Mouse (Mus musculus) embryonic facial prominence, embryonic 13.5 days (tissue): ENCODE results near the gene Sgip1. TPM values are rescaled to one million over a fixed set of nuclear protein-coding genes. Genes with fewer than 3 reads are reported as not detected.

Experiments used
- ATAC-seq: fragments of 200-750 bp; cut with Nextera tagmentation; 2 replicates; pipeline ENCODE4 v1.8.0; 2017; ENCODE audit warnings: low read depth; ENCODE audit not compliant: insufficient number of reproducible peaks, insufficient read depth, low FRiP score, low TSS enrichment
- H3K27ac ChIP-seq: fragments of 300-500 bp; sonication (generic); 2 replicates; pipeline ENCODE4 v1.5.1; 2015; ENCODE audit warnings: moderate library complexity, mild to moderate bottlenecking, inconsistent platforms
- H3K27me3 ChIP-seq: fragments of 300-500 bp; sonication (generic); 2 replicates; pipeline ENCODE4 v1.6.1; 2015; ENCODE audit warnings: mild to moderate bottlenecking, inconsistent platforms
- H3K36me3 ChIP-seq: fragments of 300-500 bp; sonication (generic); 2 replicates; pipeline ENCODE4 v1.6.1; 2015; ENCODE audit warnings: mild to moderate bottlenecking, inconsistent platforms
- H3K4me1 ChIP-seq: fragments of 300-500 bp; sonication (generic); 2 replicates; pipeline ENCODE4 v1.6.1; 2015; ENCODE audit warnings: inconsistent platforms
- H3K4me2 ChIP-seq: fragments of 300-500 bp; sonication (generic); 2 replicates; pipeline ENCODE4 v1.6.1; 2015; ENCODE audit warnings: moderate library complexity, mild to moderate bottlenecking, inconsistent platforms
- H3K4me3 ChIP-seq: fragments of 300-500 bp; sonication (generic); 2 replicates; pipeline ENCODE4 v1.5.1; 2015; ENCODE audit warnings: mild to moderate bottlenecking, inconsistent platforms
- H3K9ac ChIP-seq: fragments of 300-500 bp; sonication (generic); 2 replicates; pipeline ENCODE4 v1.6.1; 2015; ENCODE audit warnings: mild to moderate bottlenecking, inconsistent platforms
- H3K9me3 ChIP-seq: fragments of 300-500 bp; sonication (generic); 2 replicates; pipeline ENCODE4 v1.6.1; 2016; ENCODE audit warnings: inconsistent platforms
- whole genome bisulfite sequencing: fragments of 180-500 bp; shearing (Covaris S2); methylation state at CpG from one replicate; pipeline ENCODE4 v1.1.7; 2015; ENCODE audit warnings: mixed read lengths; 5-methylcytosine and 5-hydroxymethylcytosine counted together
- polyA plus RNA-seq: library from polyadenylated mRNA; unstranded; fragments of >200 nt; fragmentation: Nextera tagmentation; extraction: Ambion mirVana; gene quantifications from 2 replicates; pipeline ENCODE4 v1.2.1, GENCODE M21; 2015

The Sgip1 gene
- polyA plus RNA-seq, 1 experiment from 2014 or later = 13.0 TPM

DNA sequence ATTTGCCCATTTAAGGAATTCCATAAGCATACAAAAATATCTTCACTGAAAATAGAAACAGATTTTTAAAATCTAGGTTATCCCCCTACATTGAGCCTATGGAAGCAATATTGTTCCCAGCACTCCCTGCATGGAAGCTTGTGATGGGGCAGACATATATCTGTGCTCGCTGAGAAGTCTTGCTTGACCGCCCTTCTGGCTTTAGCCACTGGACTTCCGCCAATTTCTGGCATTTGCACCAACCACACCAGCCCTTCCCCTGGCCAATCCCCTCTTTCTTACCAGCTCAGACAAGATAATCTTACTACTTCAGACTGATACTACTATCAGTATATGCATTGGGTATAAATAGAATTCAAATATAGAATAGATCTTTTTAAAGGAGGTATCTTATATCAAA is 172.1 kb downstream of the Sgip1 start:
- Histone ChIP-seq H3K4me2 (no peak overlapping the region), H3K9me3 (no peaks in the 10 kb centered on the region), H3K4me1 (0 out of 2 replicates have a peak, but pooled peaks cover 2% of the 10 kb centered on the region), H3K27ac (no peak overlapping the region), H3K27me3 (no peaks in the 10 kb centered on the region), H3K4me3 (no peak overlapping the region), H3K36me3 (no peaks in the 10 kb centered on the region), H3K9ac (no peak overlapping the region)
- WGBS = 84% methylated on average over 3 of the region's 3 CpGs
- ATAC-seq = no peak

DNA sequence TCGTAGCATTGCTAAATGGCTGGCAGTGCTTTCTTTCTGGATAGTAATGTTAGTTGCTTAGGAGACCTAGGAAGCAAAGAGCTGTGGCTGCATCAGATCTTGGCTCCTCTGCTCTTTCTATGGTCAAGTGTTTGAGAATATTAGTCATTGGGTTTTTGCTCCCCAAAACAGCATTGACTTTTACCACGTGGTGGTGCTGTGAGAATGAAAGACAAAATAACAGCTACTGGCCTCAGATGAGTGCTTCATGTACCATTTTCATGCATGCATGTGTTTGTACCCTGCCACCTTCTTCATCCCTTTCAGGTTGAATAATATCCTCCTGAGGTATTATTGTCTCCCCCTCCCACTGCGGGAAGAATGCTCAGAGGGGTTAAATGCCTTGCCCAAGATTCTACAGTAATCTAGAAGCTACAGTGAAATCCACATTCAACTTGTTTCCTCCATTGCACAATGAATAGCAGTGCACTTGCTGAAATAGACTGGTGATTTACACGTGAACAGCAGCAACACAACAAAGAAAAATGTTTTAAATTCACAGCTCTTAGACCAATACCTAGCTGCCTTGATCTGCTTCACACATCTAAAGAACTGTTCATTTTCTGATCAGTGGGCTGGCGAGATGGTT is 172.7 kb downstream of the Sgip1 start:
- no peak for ATAC-seq
- Histone ChIP-seq H3K9ac (no peak overlapping the region), H3K9me3 (no peaks in the 10 kb centered on the region), H3K4me1 (0 out of 2 replicates have a peak, but pooled peaks cover 2% of the 10 kb centered on the region), H3K27ac (no peak overlapping the region), H3K27me3 (no peaks in the 10 kb centered on the region), H3K4me2 (no peak overlapping the region), H3K4me3 (no peak overlapping the region), H3K36me3 (no peaks in the 10 kb centered on the region)
- WGBS = 70% methylated on average over 5 of the region's 5 CpGs

DNA sequence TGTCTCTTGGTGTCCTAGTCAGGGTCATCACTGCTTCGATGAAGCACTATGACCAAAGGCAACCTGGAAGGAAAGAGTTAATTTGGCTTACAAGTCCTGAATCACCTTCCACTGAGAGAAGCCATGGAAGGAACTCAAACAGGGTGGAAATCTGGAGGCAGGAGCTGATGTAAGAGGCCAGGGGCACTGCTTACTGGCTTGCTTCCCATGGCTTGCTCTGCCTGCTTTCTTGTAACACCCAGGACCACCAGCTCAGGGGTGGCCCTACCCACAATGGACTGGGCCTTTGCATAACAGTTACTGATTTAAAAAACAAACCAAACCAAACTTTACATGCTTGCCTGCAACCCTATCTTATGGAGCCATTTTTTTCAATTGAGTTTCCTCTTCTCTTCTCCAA is 177.1 kb downstream of the Sgip1 start:
- Histone ChIP-seq H3K9me3 (no peaks in the 10 kb centered on the region), H3K4me2 (no peak overlapping the region), H3K36me3 (no peaks in the 10 kb centered on the region), H3K4me3 (no peak overlapping the region), H3K27ac (no peak overlapping the region), H3K27me3 (no peaks in the 10 kb centered on the region), H3K4me1 (no peaks in the 10 kb centered on the region), H3K9ac (no peak overlapping the region)
- WGBS = 96% methylated on average over 1 of the region's 1 CpGs
- ATAC-seq = no peak

DNA sequence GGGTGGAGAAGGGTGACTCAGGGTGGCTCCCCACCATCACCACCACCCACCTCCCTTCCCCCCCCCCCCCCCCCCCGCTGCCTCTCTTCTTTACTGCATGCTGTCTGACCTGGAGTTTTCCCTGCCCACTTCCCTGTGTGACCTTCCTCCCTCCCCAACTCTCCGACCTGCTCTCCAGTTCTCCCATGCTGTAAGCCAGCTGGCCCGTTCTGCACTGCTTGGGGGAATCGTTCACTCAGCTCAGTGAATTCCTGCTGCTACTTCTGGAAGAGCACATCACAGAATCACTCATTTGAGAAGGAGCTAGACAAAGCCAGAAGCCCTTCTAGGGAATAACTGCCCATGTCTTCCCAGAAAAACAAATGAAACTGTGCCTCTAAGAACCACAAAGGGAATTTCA is 188.4 kb downstream of the Sgip1 start:
- H3K4me2 ChIP-seq = no peak overlapping the region
- no peak overlapping the region for H3K4me3 ChIP-seq
- no peak overlapping the region for H3K9ac ChIP-seq
- H3K36me3 ChIP-seq = no peaks in the 10 kb centered on the region
- H3K9me3 ChIP-seq = no peaks in the 10 kb centered on the region
- no peaks in the 10 kb centered on the region for H3K27me3 ChIP-seq
- H3K27ac ChIP-seq = no peak overlapping the region
- WGBS = 29% methylated on average over 3 of the region's 4 CpGs
- no peak for ATAC-seq
- no peaks in the 10 kb centered on the region for H3K4me1 ChIP-seq

DNA sequence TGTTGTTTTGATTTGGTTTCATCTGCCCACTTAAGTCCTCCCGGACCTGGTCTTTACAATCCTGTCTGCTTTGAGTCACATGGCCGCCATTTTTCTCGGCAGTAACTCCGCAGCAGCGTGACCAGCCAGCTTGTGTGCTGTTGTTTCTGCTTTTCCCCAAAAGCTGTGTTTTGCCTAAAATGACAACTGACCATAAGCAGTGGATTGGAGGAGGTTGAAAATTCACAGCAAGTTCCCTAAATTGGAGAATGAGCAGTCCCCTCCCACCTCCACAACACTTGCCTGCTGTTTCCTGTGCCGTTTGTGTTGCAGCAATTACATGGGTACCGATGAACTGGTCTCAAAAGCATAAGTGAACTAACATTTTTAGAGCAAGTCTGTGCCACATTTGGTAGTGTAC is 189.6 kb downstream of the Sgip1 start:
- Histone ChIP-seq H3K9me3 (no peaks in the 10 kb centered on the region), H3K36me3 (no peaks in the 10 kb centered on the region), H3K9ac (no peak overlapping the region), H3K27ac (no peak overlapping the region), H3K4me3 (no peak overlapping the region), H3K4me1 (no peaks in the 10 kb centered on the region), H3K27me3 (no peaks in the 10 kb centered on the region), H3K4me2 (no peak overlapping the region)
- ATAC-seq = no peak
- 74% methylated on average over 7 of the region's 7 CpGs for WGBS

DNA sequence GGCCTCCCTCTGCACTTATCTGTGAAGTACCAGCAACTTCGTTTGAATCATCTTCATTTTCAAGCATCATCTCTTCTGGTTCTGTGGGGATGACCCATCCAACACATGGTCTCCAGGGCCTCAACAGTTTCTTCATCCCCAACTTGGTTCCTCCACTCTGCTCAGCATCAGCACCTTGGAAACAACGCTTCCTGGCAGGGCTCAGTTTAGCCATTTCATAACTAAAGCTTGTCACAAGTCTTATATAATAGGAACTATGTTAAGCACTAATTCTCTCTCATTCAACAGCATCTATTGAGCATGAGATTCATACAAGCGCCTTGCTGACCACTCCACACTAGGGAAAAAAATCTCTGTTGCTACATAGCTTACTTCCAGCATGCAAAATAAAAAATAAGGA is 199.2 kb downstream of the Sgip1 start:
- Histone ChIP-seq H3K36me3 (no peaks in the 10 kb centered on the region), H3K27me3 (no peaks in the 10 kb centered on the region), H3K27ac (no peak overlapping the region), H3K9ac (no peak overlapping the region), H3K4me1 (no peaks in the 10 kb centered on the region), H3K4me3 (no peak overlapping the region), H3K9me3 (no peaks in the 10 kb centered on the region), H3K4me2 (no peak overlapping the region)
- ATAC-seq = no peak
- WGBS = 76% methylated on average over 3 of the region's 3 CpGs

DNA sequence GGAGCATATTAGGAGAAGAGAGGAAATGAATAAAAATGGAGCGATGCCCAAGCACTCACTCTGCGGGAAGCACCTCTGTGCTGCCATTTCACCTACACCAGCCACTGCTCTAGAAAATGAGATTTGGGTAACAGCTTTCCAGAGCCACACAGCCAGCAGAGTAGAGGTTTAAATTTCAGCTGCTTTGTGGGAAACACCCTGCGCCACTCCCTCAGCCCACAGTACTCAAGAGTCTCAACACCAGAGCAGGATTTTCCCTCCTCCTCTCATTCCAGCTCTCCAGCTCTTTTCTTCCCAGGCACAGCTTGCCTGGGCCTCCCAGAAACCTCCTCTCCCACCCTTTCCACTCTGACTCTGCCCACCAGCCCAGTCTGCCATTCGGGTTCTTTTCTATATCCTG is 199.6 kb downstream of the Sgip1 start:
- Histone ChIP-seq H3K36me3 (no peaks in the 10 kb centered on the region), H3K27me3 (no peaks in the 10 kb centered on the region), H3K4me1 (no peaks in the 10 kb centered on the region), H3K27ac (no peak overlapping the region), H3K9ac (no peak overlapping the region), H3K9me3 (no peaks in the 10 kb centered on the region), H3K4me3 (no peak overlapping the region), H3K4me2 (no peak overlapping the region)
- WGBS = 73% methylated on average over 4 of the region's 4 CpGs
- ATAC-seq = no peak

DNA sequence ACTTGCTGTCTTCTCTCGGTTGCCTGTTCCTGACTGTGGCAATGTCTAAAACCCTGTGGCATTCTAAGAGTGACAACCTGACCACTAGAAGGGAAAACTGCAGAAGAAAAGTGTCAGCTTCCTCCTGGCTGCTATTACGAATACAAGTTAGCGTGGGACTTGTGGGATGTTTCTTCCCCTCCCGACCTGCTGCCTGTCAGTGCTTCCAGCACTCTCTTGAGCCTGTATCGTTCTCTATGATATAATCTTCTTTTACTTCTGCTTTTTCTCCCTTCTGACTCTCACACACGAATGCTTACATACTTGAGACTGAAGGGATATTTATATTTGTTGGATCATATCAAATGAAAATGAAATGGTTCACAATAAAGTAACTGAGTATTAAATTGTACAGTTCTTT is 203.2 kb downstream of the Sgip1 start:
- no peak overlapping the region for H3K9ac ChIP-seq
- H3K4me3 ChIP-seq = no peak overlapping the region
- H3K9me3 ChIP-seq = no peaks in the 10 kb centered on the region
- no peaks in the 10 kb centered on the region for H3K36me3 ChIP-seq
- no peaks in the 10 kb centered on the region for H3K4me1 ChIP-seq
- no peaks in the 10 kb centered on the region for H3K27me3 ChIP-seq
- ATAC-seq = no peak
- H3K27ac ChIP-seq = no peak overlapping the region
- H3K4me2 ChIP-seq = no peak overlapping the region
- WGBS = 66% methylated on average over 6 of the region's 6 CpGs

DNA sequence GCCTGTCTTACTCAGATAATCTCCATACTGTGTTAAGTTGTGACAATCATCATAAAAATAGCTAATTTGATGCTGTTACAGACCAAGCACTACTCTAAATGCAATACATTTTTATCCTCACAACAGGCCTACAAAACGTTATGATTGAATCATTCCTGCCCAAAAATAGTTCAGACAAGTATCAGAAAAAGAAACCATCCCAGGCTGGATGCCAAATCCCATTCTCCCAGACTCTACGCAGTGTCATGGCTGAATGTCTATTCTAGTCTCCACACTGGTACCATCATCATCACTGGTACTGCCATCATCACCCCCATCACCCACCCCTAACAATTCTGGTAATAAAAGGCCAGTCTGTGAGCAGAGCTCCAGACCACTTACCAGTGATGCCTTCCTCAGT is 211.4 kb downstream of the Sgip1 start:
- Histone ChIP-seq H3K36me3 (no peaks in the 10 kb centered on the region), H3K9me3 (no peaks in the 10 kb centered on the region), H3K4me1 (no peaks in the 10 kb centered on the region), H3K4me2 (no peak overlapping the region), H3K9ac (no peak overlapping the region), H3K27me3 (no peaks in the 10 kb centered on the region), H3K4me3 (no peak overlapping the region), H3K27ac (no peak overlapping the region)
- 75% methylated on average over 2 of the region's 2 CpGs for WGBS
- ATAC-seq = no peak

DNA sequence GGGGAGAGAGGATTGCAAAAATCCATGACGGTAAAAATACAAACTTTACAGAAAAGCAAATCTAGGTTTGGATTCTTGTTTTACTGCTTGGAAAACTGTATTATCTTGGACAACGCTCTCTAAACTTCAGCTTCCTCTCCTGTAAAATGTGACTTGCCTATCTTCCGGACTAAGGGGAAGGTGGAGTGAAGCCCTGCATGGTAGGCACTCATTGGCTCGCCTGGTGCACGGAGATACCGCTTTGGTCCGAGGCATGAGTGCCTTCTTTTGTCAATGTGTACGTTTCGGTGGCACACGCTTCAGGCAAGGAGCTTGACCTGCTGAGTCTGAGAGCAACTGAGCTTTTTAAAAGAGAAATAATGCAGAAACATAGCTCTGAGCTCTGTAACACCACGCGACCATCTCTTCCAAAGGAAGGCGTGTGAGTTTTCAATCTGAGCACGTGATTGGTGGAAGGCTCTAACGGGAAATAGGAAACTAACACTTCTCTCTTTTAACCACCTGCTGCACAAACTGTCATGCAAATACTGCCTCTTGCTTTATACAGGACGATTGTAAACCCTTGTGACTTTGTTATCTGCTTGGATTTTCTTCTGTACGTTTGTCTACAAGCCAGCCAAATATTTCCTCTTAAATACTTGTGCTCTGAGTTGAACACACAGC is 214.3 kb downstream of the Sgip1 start:
- no peak for ATAC-seq

DNA sequence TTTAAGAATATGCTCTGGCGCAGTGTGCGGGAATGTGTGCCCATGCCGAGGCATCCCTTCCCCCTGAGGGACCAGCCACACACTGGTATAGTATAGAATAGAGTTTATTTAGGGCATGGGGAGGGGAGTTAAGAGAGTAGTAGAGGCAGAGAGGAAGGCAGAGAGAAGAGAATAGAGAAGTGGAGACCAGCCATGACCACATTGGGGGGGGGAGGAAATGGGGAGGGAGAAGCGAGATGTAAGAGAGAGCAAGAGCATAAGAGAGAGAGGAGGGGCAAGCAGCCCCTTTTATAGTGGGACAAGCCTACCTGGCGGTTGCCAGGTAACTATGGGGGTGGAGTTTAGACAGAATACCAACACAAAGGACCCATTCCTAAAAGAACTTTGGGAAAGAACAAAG is 218.3 kb downstream of the Sgip1 start:
- ATAC-seq = no peak
- no peaks in the 10 kb centered on the region for H3K36me3 ChIP-seq
- H3K27me3 ChIP-seq = no peaks in the 10 kb centered on the region
- no peaks in the 10 kb centered on the region for H3K9me3 ChIP-seq
- WGBS = 81% methylated on average over 5 of the region's 5 CpGs
- H3K4me2 ChIP-seq = no peak overlapping the region
- no peak overlapping the region for H3K27ac ChIP-seq
- no peak overlapping the region for H3K4me3 ChIP-seq
- no peaks in the 10 kb centered on the region for H3K4me1 ChIP-seq
- H3K9ac ChIP-seq = no peak overlapping the region

More for the DNA sequence above, 214.3 kb downstream of the Sgip1 start:
- H3K27ac ChIP-seq = no peak overlapping the region
- no peak overlapping the region for H3K9ac ChIP-seq
- no peaks in the 10 kb centered on the region for H3K9me3 ChIP-seq
- no peaks in the 10 kb centered on the region for H3K4me1 ChIP-seq
- no peaks in the 10 kb centered on the region for H3K27me3 ChIP-seq
- no peak overlapping the region for H3K4me3 ChIP-seq
- H3K4me2 ChIP-seq = no peak overlapping the region
- 68% methylated on average over 17 of the region's 17 CpGs for WGBS
- no peaks in the 10 kb centered on the region for H3K36me3 ChIP-seq

DNA sequence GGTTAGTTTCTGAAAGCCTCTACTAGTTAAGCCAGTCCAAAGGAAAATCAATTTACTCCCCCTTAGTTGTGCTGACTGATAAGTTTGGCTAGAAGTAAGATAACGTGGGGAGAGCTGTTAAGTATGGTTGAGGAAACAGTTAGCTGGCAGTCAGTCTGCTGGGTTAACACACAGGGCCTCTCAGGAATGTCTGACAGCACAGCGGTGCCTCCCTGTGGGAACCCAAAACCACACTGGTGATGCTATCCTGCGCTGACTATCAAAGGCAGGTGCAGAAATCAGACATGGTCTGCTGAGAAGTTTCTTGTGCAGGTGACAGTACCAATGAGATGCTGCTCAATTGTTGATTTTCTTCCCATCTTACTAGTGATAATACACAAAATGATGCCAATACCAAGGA is 223.1 kb downstream of the Sgip1 start:
- ATAC-seq = no peak
- H3K9ac ChIP-seq = no peak overlapping the region
- H3K4me2 ChIP-seq = no peak overlapping the region
- H3K36me3 ChIP-seq = no peaks in the 10 kb centered on the region
- H3K27ac ChIP-seq = no peak overlapping the region
- 68% methylated on average over 3 of the region's 3 CpGs for WGBS
- no peak overlapping the region for H3K4me3 ChIP-seq
- H3K4me1 ChIP-seq = no peaks in the 10 kb centered on the region
- no peaks in the 10 kb centered on the region for H3K9me3 ChIP-seq
- no peaks in the 10 kb centered on the region for H3K27me3 ChIP-seq
